Mouse (Mus musculus) heart, adult 2 months (tissue): ENCODE data around the gene Osbpl7.

ENCODE experiments used
- CTCF ChIP-seq: fragments of 200-600 bp; IDR thresholded peaks from 2 replicates; pipeline ENCODE4 v1.8.1; 2022; ENCODE audit warnings: antibody characterized with exemption, mild to moderate bottlenecking, moderate library complexity
- POLR2A ChIP-seq: fragments of 200-500 bp; IDR thresholded peaks from 2 replicates; pipeline ENCODE4 v1.6.1; 2011; ENCODE audit warnings: mild to moderate bottlenecking, low read depth, low read length, control low read depth; ENCODE audit not compliant: insufficient read depth

GRCm38 (mm10) chr11:97048090-97048650, 2.3 kb upstream of the Osbpl7 start:
- TF ChIP-seq CTCF = no peak
- no peak for TF ChIP-seq POLR2A
